In the genomic region with DNA sequence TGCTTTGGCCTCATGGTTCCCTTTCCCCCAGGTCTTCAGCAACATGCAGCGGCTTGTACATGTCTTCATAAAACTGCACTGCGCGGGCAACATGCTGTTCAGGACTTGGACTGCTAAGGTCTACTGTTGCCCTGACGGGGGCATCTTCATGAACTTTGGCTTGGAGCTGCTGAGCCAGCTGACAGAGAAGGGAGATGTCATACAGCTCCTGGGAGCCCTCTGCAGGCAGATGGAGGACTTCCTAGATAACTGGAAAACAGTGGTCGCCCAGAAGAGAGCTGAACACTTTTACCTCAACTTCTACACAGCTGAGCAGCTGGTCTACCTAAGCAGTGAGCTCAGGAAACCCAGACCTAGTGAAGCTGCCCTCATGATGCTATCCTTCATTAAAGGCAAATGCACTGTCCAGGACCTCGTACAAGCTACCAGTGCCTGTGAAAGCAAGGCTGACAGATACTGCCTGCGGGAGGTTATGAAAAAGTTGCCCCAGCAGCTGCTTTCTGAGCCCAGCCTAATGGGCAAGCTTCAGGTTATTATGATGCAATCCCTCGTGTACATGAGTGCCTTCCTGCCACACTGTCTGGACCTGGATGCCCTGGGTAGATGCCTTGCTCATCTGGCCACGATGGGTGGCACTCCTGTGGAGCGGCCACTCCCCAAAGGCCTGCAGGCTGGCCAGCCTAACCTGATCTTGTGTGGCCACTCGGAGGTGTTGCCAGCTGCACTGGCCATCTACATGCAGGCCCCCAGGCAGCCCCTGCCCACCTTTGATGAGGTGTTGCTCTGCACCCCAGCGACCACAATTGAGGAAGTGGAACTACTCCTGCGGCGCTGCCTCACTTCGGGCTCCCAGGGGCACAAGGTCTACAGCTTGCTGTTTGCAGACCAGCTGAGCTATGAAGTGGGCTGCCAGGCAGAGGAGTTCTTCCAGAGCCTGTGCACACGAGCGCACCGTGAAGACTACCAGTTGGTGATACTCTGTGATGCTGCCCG, we compare ENCODE assay signal across 8 mouse cellular contexts. TPM values are rescaled to one million over a fixed set of nuclear protein-coding genes. Genes with fewer than 3 reads are reported as not detected.
DNase-seq lines count a peak whose midpoint lies in the region; ATAC-seq lines count a peak whose summit lies in the region.
"Had no signal": no experiment of that assay in that cellular context is flagged by ENCODE, and none has a peak within 500 bp of the region (broad histone marks: within the 10 kb centered on the region; RNA-seq: fewer than 3 reads in every experiment).

No protein-coding gene starts in this region.

- peaks cover 12% of the 10 kb centered on the region; the same call in 1 of the 2 replicates for H3K36me3 ChIP-seq in intestine, embryonic 16.5 days (ENCODE audit: control insufficient read depth, insufficient read depth, low read length)
- H3K36me3 ChIP-seq: embryonic facial prominence, embryonic 12.5 days had no signal

- no peak overlapping the region for H3K4me3 ChIP-seq in intestine, embryonic 16.5 days (ENCODE audit: low read length)
- H3K4me3 ChIP-seq: embryonic facial prominence, embryonic 12.5 days had no signal

- peak; percentile 13 to 24 for DNase-seq in left cerebral cortex, adult 18-20 months (ENCODE audit: low spot score in 2 of 2)
- DNase-seq in left cerebral cortex, postnatal 36 days (ENCODE audit: low spot score in 2 of 2), result no peak
- peak; percentile 57 for DNase-seq in R1 (ENCODE audit: low read depth, low spot score)
- DNase-seq in adrenal gland, adult (ENCODE audit: inconsistent age in 2 of 2, low spot score in 1 of 2), result no peak

- no peaks in the 10 kb centered on the region for H3K27me3 ChIP-seq in intestine, embryonic 16.5 days (replicated peaks; ENCODE audit: control insufficient read depth, insufficient read depth, low read length)
- H3K27me3 ChIP-seq: embryonic facial prominence, embryonic 12.5 days had no signal

- no peaks in the 10 kb centered on the region for H3K9me3 ChIP-seq in intestine, embryonic 16.5 days (ENCODE audit: control insufficient read depth, low read length)
- H3K9me3 ChIP-seq: embryonic facial prominence, embryonic 12.5 days had no signal

- no peak overlapping the region for H3K27ac ChIP-seq in intestine, embryonic 16.5 days (ENCODE audit: low read length)
- H3K27ac ChIP-seq: embryonic facial prominence, embryonic 12.5 days had no signal

- peak; percentile 55; the same call in 1 of the 2 replicates for ATAC-seq in frontal cortex, adult (ENCODE audit: low TSS enrichment)
- peak; percentile 70 for ATAC-seq in neutrophil, adult 5-6 weeks (ENCODE audit: extremely low read depth, insufficient number of reproducible peaks, low FRiP score, poor library complexity, severe bottlenecking)
- ATAC-seq in intestine, embryonic 16.5 days, result no peak

- intact Hi-C loops in left cerebral cortex, postnatal 36 days (cut with DNase I), result loop anchor here (10.0 kb wide), 1 partner anchor 101 kb away; no protein-coding TSS in a partner anchor

- H3K9ac ChIP-seq in intestine, embryonic 16.5 days (ENCODE audit: low read depth, low read length), result no peak overlapping the region
- H3K9ac ChIP-seq: embryonic facial prominence, embryonic 12.5 days had no signal

- no peak overlapping the region for H3K4me2 ChIP-seq in intestine, embryonic 16.5 days (ENCODE audit: low read depth, low read length)
- H3K4me2 ChIP-seq: embryonic facial prominence, embryonic 12.5 days had no signal

- no peaks in the 10 kb centered on the region for H3K4me1 ChIP-seq in intestine, embryonic 16.5 days (ENCODE audit: control insufficient read depth, insufficient read depth, low read length)
- H3K4me1 ChIP-seq: embryonic facial prominence, embryonic 12.5 days had no signal

- WGBS in intestine, embryonic 16.5 days, result 79% methylated on average over 19 of the region's 19 CpGs

RNA-seq across cellular contexts. Expression of a gene that starts 43.3 kb away (rescaled TPM):
- 1 to 10 TPM; 3.6 to 4.0 TPM for total RNA-seq in left cerebral cortex, adult 18-20 months (2021)
- total RNA-seq in left cerebral cortex, postnatal 36 days (2021), result 1 to 10 TPM; 2.8 to 3.0 TPM
- total RNA-seq in neutrophil, adult 5-6 weeks (2017), result 126 and 130 TPM in 2 replicates
- polyA plus RNA-seq in intestine, embryonic 16.5 days (2015; fragmentation: Nextera tagmentation; extraction: Ambion mirVana), result 7.0 and 7.5 TPM in 2 replicates

RNA-seq across cellular contexts. Expression of a gene that starts 55.0 kb away (rescaled TPM):
- 10 to 100 TPM; 32.2 to 35.1 TPM for total RNA-seq in left cerebral cortex, adult 18-20 months (2021)
- 10 to 100 TPM; 30.6 to 31.0 TPM for total RNA-seq in left cerebral cortex, postnatal 36 days (2021)
- 10.8 and 14.6 TPM in 2 replicates for total RNA-seq in neutrophil, adult 5-6 weeks (2017)
- 15.1 and 15.2 TPM in 2 replicates for polyA plus RNA-seq in intestine, embryonic 16.5 days (2015; fragmentation: Nextera tagmentation; extraction: Ambion mirVana)

Comparison
In these comparisons a context has a peak if more than half of its experiments do, and no peak if none do; other contexts are left out.
1. DNase-seq: peak in left cerebral cortex, adult 18-20 months (2 of 2) and R1 (single experiment); none in left cerebral cortex, postnatal 36 days (0 of 2) and adrenal gland, adult (0 of 2).
2. RNA of a gene that starts 43.3 kb away (total RNA-seq): 126 to 130 TPM in neutrophil, adult 5-6 weeks; 3.6 to 4.0 TPM in left cerebral cortex, adult 18-20 months and 2.8 to 3.0 TPM in left cerebral cortex, postnatal 36 days; every median in the first group is over 10 times any median in the second.